Mouse (Mus musculus): ENCODE results near the gene Slc4a11. TPM values are rescaled to one million over a fixed set of nuclear protein-coding genes. Genes with fewer than 3 reads are reported as not detected.
"Not testable (repeated sequence)": the region's sequence is repeated elsewhere in the genome, so short reads cannot be mapped to it uniquely, and the experiment has no call there.

Slc4a11 gene
- polyA plus RNA-seq, 1 experiment from 2014 or later, result 0.97 TPM

GRCm38 (mm10) chr2:130677211-130677610 lies 20.1 kb downstream of the Slc4a11 start:
- 90% methylated on average over 10 of the region's 10 CpGs for WGBS
- no peak for ATAC-seq (replicated peaks)
- no peaks in the 10 kb centered on the region for H3K4me1 ChIP-seq

GRCm38 (mm10) chr2:130667559-130667958 lies 29.8 kb downstream of the Slc4a11 start, which contains the start of gene Itpa:
Itpa (plus strand) TSS chr2:130667610.
- whole genome bisulfite sequencing, result 1% methylated on average over 31 of the region's 31 CpGs
- peak within 1 kb of the TSS; percentile 65 for H3K4me2 ChIP-seq (replicated peaks)
- H3K4me3 ChIP-seq, result peak within 1 kb of the TSS; percentile 64
- H3K9ac ChIP-seq (replicated peaks), result peak within 1 kb of the TSS; percentile 68
- peaks cover 35% of the 10 kb centered on the region for H3K4me1 ChIP-seq
- peak within 1 kb of the TSS; percentile 87 for H3K27ac ChIP-seq (replicated peaks)
- H3K27me3 ChIP-seq, result no peaks in the 10 kb centered on the region
- peaks cover 12% of the 10 kb centered on the region for H3K36me3 ChIP-seq
- peak; percentile 66 for ATAC-seq (replicated peaks)
- no peaks in the 10 kb centered on the region for H3K9me3 ChIP-seq

More at GRCm38 (mm10) chr2:130677211-130677610, 20.1 kb downstream of the Slc4a11 start:
- Histone ChIP-seq H3K4me3 (no peak overlapping the region), H3K9me3 (no peaks in the 10 kb centered on the region), H3K27ac (replicated peaks) (no peak overlapping the region), H3K36me3 (peaks cover 95% of the 10 kb centered on the region), H3K9ac (replicated peaks) (no peak overlapping the region), H3K4me2 (replicated peaks) (no peak overlapping the region), H3K27me3 (no peaks in the 10 kb centered on the region)

- peaks cover 20% of the 10 kb centered on the region for H3K36me3 ChIP-seq
- H3K9ac ChIP-seq (replicated peaks), result peak within 1 kb of the TSS; percentile 89
- H3K4me3 ChIP-seq, result peak within 1 kb of the TSS; percentile 72
- H3K4me1 ChIP-seq, result peaks cover 36% of the 10 kb centered on the region
- H3K4me2 ChIP-seq (replicated peaks), result peak within 1 kb of the TSS; percentile 80
- H3K27me3 ChIP-seq, result no peaks in the 10 kb centered on the region
- no peaks in the 10 kb centered on the region for H3K9me3 ChIP-seq
- under 1% methylated on average over 40 of the region's 40 CpGs for WGBS
- peak; percentile 97 for ATAC-seq (replicated peaks)
- H3K27ac ChIP-seq (replicated peaks), result peak within 1 kb of the TSS; percentile 99
Observed at GRCm38 (mm10) chr2:130664102-130664701, 33.1 kb downstream of the Slc4a11 start, which contains the start of gene Ddrgk1. Ddrgk1 (minus strand) TSS chr2:130664659.

GRCm38 (mm10) chr2:130663342-130663741 lies 34.0 kb downstream of the Slc4a11 start:
- ATAC-seq (replicated peaks), result no peak
- H3K36me3 ChIP-seq, result peaks cover 28% of the 10 kb centered on the region
- peak overlapping the region; percentile 99; the same call in 1 of the 2 replicates for H3K27ac ChIP-seq (replicated peaks)
- H3K9me3 ChIP-seq, result no peaks in the 10 kb centered on the region
- peak overlapping the region; percentile 72 for H3K4me3 ChIP-seq
- H3K4me2 ChIP-seq (replicated peaks), result peak overlapping the region; percentile 80
- peak overlapping the region; percentile 89 for H3K9ac ChIP-seq (replicated peaks)
- H3K27me3 ChIP-seq, result no peaks in the 10 kb centered on the region
- 91% methylated on average over 11 of the region's 11 CpGs for WGBS
- peaks cover 28% of the 10 kb centered on the region for H3K4me1 ChIP-seq

GRCm38 (mm10) chr2:130658530-130658929 lies 38.8 kb downstream of the Slc4a11 start:
- H3K9ac ChIP-seq (replicated peaks), result no peak overlapping the region
- H3K4me3 ChIP-seq, result no peak overlapping the region
- H3K27me3 ChIP-seq, result no peaks in the 10 kb centered on the region
- H3K4me1 ChIP-seq, result peaks cover 15% of the 10 kb centered on the region
- no peaks in the 10 kb centered on the region for H3K9me3 ChIP-seq
- WGBS, result 96% methylated on average over 10 of the region's 10 CpGs
- no peak overlapping the region for H3K4me2 ChIP-seq (replicated peaks)
- peaks cover 68% of the 10 kb centered on the region for H3K36me3 ChIP-seq
- ATAC-seq (replicated peaks), result no peak
- H3K27ac ChIP-seq (replicated peaks), result no peak overlapping the region

- Histone ChIP-seq H3K4me1 (peaks cover 5% of the 10 kb centered on the region), H3K36me3 (peaks cover 74% of the 10 kb centered on the region), H3K9ac (replicated peaks) (no peak overlapping the region), H3K27ac (replicated peaks) (no peak overlapping the region), H3K27me3 (no peaks in the 10 kb centered on the region), H3K4me3 (no peak overlapping the region), H3K4me2 (replicated peaks) (no peak overlapping the region), H3K9me3 (no peaks in the 10 kb centered on the region)
- no peak for ATAC-seq (replicated peaks)
- 86% methylated on average over 6 of the region's 6 CpGs for WGBS
Observed at GRCm38 (mm10) chr2:130657541-130657940, 39.8 kb downstream of the Slc4a11 start.

GRCm38 (mm10) chr2:130656536-130656935 lies 40.8 kb downstream of the Slc4a11 start:
- no peak for ATAC-seq (replicated peaks)
- 93% methylated on average over 9 of the region's 9 CpGs for WGBS
- H3K9ac ChIP-seq (replicated peaks), result no peak overlapping the region
- peaks cover 68% of the 10 kb centered on the region for H3K36me3 ChIP-seq
- no peak overlapping the region for H3K27ac ChIP-seq (replicated peaks)
- no peaks in the 10 kb centered on the region for H3K9me3 ChIP-seq
- H3K27me3 ChIP-seq, result no peaks in the 10 kb centered on the region
- H3K4me1 ChIP-seq, result no peaks in the 10 kb centered on the region
- H3K4me3 ChIP-seq, result no peak overlapping the region
- no peak overlapping the region for H3K4me2 ChIP-seq (replicated peaks)

GRCm38 (mm10) chr2:130655660-130656339 lies 41.5 kb downstream of the Slc4a11 start:
- Histone ChIP-seq H3K27me3 (no peaks in the 10 kb centered on the region), H3K4me3 (no peak overlapping the region), H3K9ac (replicated peaks) (no peak overlapping the region), H3K27ac (replicated peaks) (no peak overlapping the region), H3K36me3 (peaks cover 61% of the 10 kb centered on the region), H3K9me3 (no peaks in the 10 kb centered on the region), H3K4me1 (no peaks in the 10 kb centered on the region), H3K4me2 (replicated peaks) (no peak overlapping the region)
- WGBS, result 91% methylated on average over 6 of the region's 6 CpGs
- ATAC-seq (replicated peaks), result no peak

- no peak for ATAC-seq (replicated peaks)
- no peaks in the 10 kb centered on the region for H3K4me1 ChIP-seq
- WGBS, result 97% methylated on average over 1 of the region's 1 CpGs
- peaks cover 58% of the 10 kb centered on the region for H3K36me3 ChIP-seq
- no peak overlapping the region for H3K9ac ChIP-seq (replicated peaks)
- H3K4me3 ChIP-seq, result no peak overlapping the region
- H3K4me2 ChIP-seq (replicated peaks), result no peak overlapping the region
- no peaks in the 10 kb centered on the region for H3K9me3 ChIP-seq
- no peaks in the 10 kb centered on the region for H3K27me3 ChIP-seq
- H3K27ac ChIP-seq (replicated peaks), result no peak overlapping the region
Observed at GRCm38 (mm10) chr2:130653760-130654159, 43.6 kb downstream of the Slc4a11 start.

- 98% methylated on average over 2 of the region's 2 CpGs for WGBS
- ATAC-seq (replicated peaks), result no peak
- H3K36me3 ChIP-seq, result peaks cover 53% of the 10 kb centered on the region
Observed at GRCm38 (mm10) chr2:130653303-130653702, 44.0 kb downstream of the Slc4a11 start.

GRCm38 (mm10) chr2:130649028-130649427 lies 48.3 kb downstream of the Slc4a11 start:
- not testable (repeated sequence) for H3K27me3 ChIP-seq; H3K27ac ChIP-seq (replicated peaks); H3K9ac ChIP-seq (replicated peaks); H3K4me1 ChIP-seq; H3K9me3 ChIP-seq; H3K4me2 ChIP-seq (replicated peaks); ATAC-seq (replicated peaks); H3K4me3 ChIP-seq
- WGBS, result 80% methylated on average over 6 of the region's 6 CpGs
- peaks cover 19% of the 10 kb centered on the region for H3K36me3 ChIP-seq

More at GRCm38 (mm10) chr2:130653303-130653702, 44.0 kb downstream of the Slc4a11 start:
- Histone ChIP-seq H3K4me3 (no peak overlapping the region), H3K9me3 (no peaks in the 10 kb centered on the region), H3K27ac (replicated peaks) (no peak overlapping the region), H3K9ac (replicated peaks) (no peak overlapping the region), H3K27me3 (no peaks in the 10 kb centered on the region), H3K4me2 (replicated peaks) (no peak overlapping the region), H3K4me1 (no peaks in the 10 kb centered on the region)

GRCm38 (mm10) chr2:130645198-130645597 lies 52.1 kb downstream of the Slc4a11 start:
- no peak for ATAC-seq (replicated peaks)
- Histone ChIP-seq H3K36me3 (peaks cover 5% of the 10 kb centered on the region; the same call in 1 of the 2 replicates), H3K9me3 (no peaks in the 10 kb centered on the region), H3K4me1 (peaks cover 14% of the 10 kb centered on the region), H3K4me3 (no peak overlapping the region), H3K27me3 (no peaks in the 10 kb centered on the region), H3K27ac (replicated peaks) (no peak overlapping the region), H3K9ac (replicated peaks) (no peak overlapping the region), H3K4me2 (replicated peaks) (no peak overlapping the region)
- WGBS, result 85% methylated on average over 4 of the region's 4 CpGs
